Mouse (Mus musculus): ENCODE data around the gene Rit1. TPM values are rescaled to one million over a fixed set of nuclear protein-coding genes. Genes with fewer than 3 reads are reported as not detected.

The Rit1 gene
- total and polyA plus RNA-seq, 3 experiments: 18.4 to 28.7 (median 23.7) TPM

- Histone ChIP-seq H3K27ac (ENCODE audit: insufficient read depth, low read depth) (no peak overlapping the region), H3K4me1 (ENCODE audit: control insufficient read depth in 1 of 2, insufficient read depth in 2 of 2) (peaks cover 11 to 22% of the 10 kb centered on the region in 2 experiments), H3K4me2 (ENCODE audit: insufficient read depth, low read depth, poor library complexity, severe bottlenecking) (no peak overlapping the region), H3K9me3 (replicated peaks; ENCODE audit: low read length) (no peaks in the 10 kb centered on the region), H3K9ac (ENCODE audit: insufficient read depth, low read depth) (no peak overlapping the region), H3K79me2 (replicated peaks; ENCODE audit: control insufficient read depth, extremely low read depth, insufficient read depth, poor library complexity, severe bottlenecking) (no peaks in the 10 kb centered on the region), H3K36me3 (replicated peaks in 1 of 2; ENCODE audit: control insufficient read depth in 1 of 2, insufficient read depth in 1 of 2, low read length in 1 of 2) (peaks cover 2 to 50% of the 10 kb centered on the region in 2 experiments), H3K27me3 (replicated peaks) (no peaks in the 10 kb centered on the region), H3K4me3 (replicated peaks in 1 of 3; ENCODE audit: low read depth in 2 of 3, low read length in 2 of 3, poor library complexity in 1 of 3) (no peak overlapping the region)
- DNase-seq (ENCODE audit: extremely low read depth): no peak
- no peak for TF ChIP-seq MAX (IDR thresholded peaks at IDR 0.05; ENCODE audit: low read length)
- no peak for TF ChIP-seq MEF2A (IDR thresholded peaks at IDR 0.05; ENCODE audit: borderline replicate concordance, low read depth, low read length)
- no peak for TF ChIP-seq ELF1 (IDR thresholded peaks at IDR 0.05; ENCODE audit: low read depth, low read length)
- no peak for TF ChIP-seq CHD2 (IDR thresholded peaks at IDR 0.05; ENCODE audit: low read length)
- TF ChIP-seq MXI1 (IDR thresholded peaks at IDR 0.05; ENCODE audit: low read depth, low read length): no peak
- no peak for TF ChIP-seq JUN (IDR thresholded peaks at IDR 0.05; ENCODE audit: insufficient read depth, low read depth, low read length)
- no peak for TF ChIP-seq JUND (conservative IDR thresholded peaks at IDR 0.05; ENCODE audit: low read depth, low read length)
- no peak for TF ChIP-seq POLR2A (IDR thresholded peaks at IDR 0.05; ENCODE audit: low read depth, low read length)
- in situ Hi-C loops (cut with MboI; ENCODE audit: low pct_ligation_motif_present, low pct_unique_long_range_greater_than_20kb, low sequenced_read_pairs): loop anchor here (10.0 kb wide), 1 partner anchor 201 kb away; the partner anchor contains the start of genes Lamtor2 and Ubqln4
- dilution Hi-C loops (cut with MboI; ENCODE audit: extremely low pct_ligation_motif_present, extremely low pct_unique_long_range_greater_than_20kb, low sequenced_read_pairs): no loop called here
Measured at GRCm38 (mm10) chr3:88755541-88755940, 38.9 kb downstream of the Rit1 start.

GRCm38 (mm10) chr3:88756276-88756675 is 39.6 kb downstream of the Rit1 start:
- H3K4me1 ChIP-seq (ENCODE audit: control insufficient read depth in 1 of 2, insufficient read depth in 2 of 2): peaks cover 11 to 22% of the 10 kb centered on the region in 2 experiments
- H3K27me3 ChIP-seq (replicated peaks): no peaks in the 10 kb centered on the region
- no peaks in the 10 kb centered on the region for H3K79me2 ChIP-seq (replicated peaks; ENCODE audit: control insufficient read depth, extremely low read depth, insufficient read depth, poor library complexity, severe bottlenecking)
- in situ Hi-C loops (cut with MboI; ENCODE audit: low pct_ligation_motif_present, low pct_unique_long_range_greater_than_20kb, low sequenced_read_pairs): loop anchor here (10.0 kb wide), 1 partner anchor 201 kb away; the partner anchor contains the start of genes Lamtor2 and Ubqln4
- H3K4me2 ChIP-seq (ENCODE audit: insufficient read depth, low read depth, poor library complexity, severe bottlenecking): no peak overlapping the region
- H3K9me3 ChIP-seq (replicated peaks; ENCODE audit: low read length): no peaks in the 10 kb centered on the region
- DNase-seq (ENCODE audit: extremely low read depth): no peak
- peaks cover 2 to 49% of the 10 kb centered on the region in 2 experiments for H3K36me3 ChIP-seq (replicated peaks in 1 of 2; ENCODE audit: control insufficient read depth in 1 of 2, insufficient read depth in 1 of 2, low read length in 1 of 2)
- no peak overlapping the region for H3K27ac ChIP-seq (ENCODE audit: insufficient read depth, low read depth)
- no peak overlapping the region for H3K4me3 ChIP-seq (replicated peaks in 1 of 3; ENCODE audit: low read depth in 2 of 3, low read length in 2 of 3, poor library complexity in 1 of 3)
- TF ChIP-seq MAZ (IDR thresholded peaks at IDR 0.05; ENCODE audit: low read depth, low read length) (no peak), MXI1 (IDR thresholded peaks at IDR 0.05; ENCODE audit: low read depth, low read length) (no peak), HCFC1 (IDR thresholded peaks at IDR 0.05; ENCODE audit: low read depth, low read length) (no peak)
- no peak overlapping the region for H3K9ac ChIP-seq (ENCODE audit: insufficient read depth, low read depth)
- dilution Hi-C loops (cut with MboI; ENCODE audit: extremely low pct_ligation_motif_present, extremely low pct_unique_long_range_greater_than_20kb, low sequenced_read_pairs): no loop called here

- no peak overlapping the region for H3K4me2 ChIP-seq (ENCODE audit: insufficient read depth, low read depth, poor library complexity, severe bottlenecking)
- dilution Hi-C loops (cut with MboI; ENCODE audit: extremely low pct_ligation_motif_present, extremely low pct_unique_long_range_greater_than_20kb, low sequenced_read_pairs): no loop called here
- peaks cover 13 to 26% of the 10 kb centered on the region in 2 experiments for H3K4me1 ChIP-seq (ENCODE audit: control insufficient read depth in 1 of 2, insufficient read depth in 2 of 2)
- H3K4me3 ChIP-seq (replicated peaks in 1 of 3; ENCODE audit: low read depth in 2 of 3, low read length in 2 of 3, poor library complexity in 1 of 3): no peak overlapping the region
- no peaks in the 10 kb centered on the region for H3K27me3 ChIP-seq (replicated peaks)
- H3K9me3 ChIP-seq (replicated peaks; ENCODE audit: low read length): no peaks in the 10 kb centered on the region
- TF ChIP-seq CTCF (conservative IDR thresholded peaks at IDR 0.05 in 1 of 2, IDR thresholded peaks at IDR 0.05 in 1 of 2; ENCODE audit: low read depth in 2 of 2, low read length in 2 of 2) (no peak), GABPA (IDR thresholded peaks at IDR 0.05; ENCODE audit: insufficient replicate concordance, low read depth, low read length) (no peak), ZKSCAN1 (IDR thresholded peaks at IDR 0.05; ENCODE audit: borderline replicate concordance, low read depth, low read length) (no peak), JUND (conservative IDR thresholded peaks at IDR 0.05; ENCODE audit: low read depth, low read length) (no peak), MAFK (IDR thresholded peaks at IDR 0.05; ENCODE audit: insufficient replicate concordance, low read length) (no peak), NRF1 (IDR thresholded peaks at IDR 0.05; ENCODE audit: low read depth, low read length) (no peak), UBTF (IDR thresholded peaks at IDR 0.05; ENCODE audit: low read depth, low read length) (no peak), CHD2 (IDR thresholded peaks at IDR 0.05; ENCODE audit: low read length) (no peak), MXI1 (IDR thresholded peaks at IDR 0.05; ENCODE audit: low read depth, low read length) (no peak), RAD21 (IDR thresholded peaks at IDR 0.05; ENCODE audit: low read depth, low read length) (no peak), USF2 (conservative IDR thresholded peaks at IDR 0.05; ENCODE audit: low read depth, low read length) (no peak), POLR2A (IDR thresholded peaks at IDR 0.05; ENCODE audit: low read depth, low read length) (no peak), CHD1 (IDR thresholded peaks at IDR 0.05; ENCODE audit: low read depth, low read length) (no peak), MAZ (IDR thresholded peaks at IDR 0.05; ENCODE audit: low read depth, low read length) (no peak), TCF12 (IDR thresholded peaks at IDR 0.05; ENCODE audit: low read depth, low read length) (no peak), SIN3A (IDR thresholded peaks at IDR 0.05; ENCODE audit: low read length) (no peak), MEF2A (IDR thresholded peaks at IDR 0.05; ENCODE audit: borderline replicate concordance, low read depth, low read length) (no peak), ETS1 (conservative IDR thresholded peaks at IDR 0.05; ENCODE audit: low read depth, low read length) (no peak)
- DNase-seq (ENCODE audit: extremely low read depth): no peak
- H3K79me2 ChIP-seq (replicated peaks; ENCODE audit: control insufficient read depth, extremely low read depth, insufficient read depth, poor library complexity, severe bottlenecking): no peaks in the 10 kb centered on the region
- in situ Hi-C loops (cut with MboI; ENCODE audit: low pct_ligation_motif_present, low pct_unique_long_range_greater_than_20kb, low sequenced_read_pairs): loop anchor here (10.0 kb wide), 1 partner anchor 203 kb away; the partner anchor contains the start of genes Lamtor2 and Ubqln4
- H3K36me3 ChIP-seq (replicated peaks in 1 of 2; ENCODE audit: control insufficient read depth in 1 of 2, insufficient read depth in 1 of 2, low read length in 1 of 2): peaks cover 7 to 49% of the 10 kb centered on the region in 2 experiments
- H3K27ac ChIP-seq (ENCODE audit: insufficient read depth, low read depth): no peak overlapping the region
- no peak overlapping the region for H3K9ac ChIP-seq (ENCODE audit: insufficient read depth, low read depth)
Measured at GRCm38 (mm10) chr3:88758045-88758500, 41.4 kb downstream of the Rit1 start.

Measured in CH12.LX (cell line).